Mouse (Mus musculus) layer of hippocampus, postnatal 36 days (tissue): ENCODE data around the gene AI182371. TPM values are rescaled to one million over a fixed set of nuclear protein-coding genes. Genes with fewer than 3 reads are reported as not detected.

Experiments used
- DNase-seq, 2 experiments: peaks; one replicate each; pipeline ENCODE4 v3.0.0; 2022
- total RNA-seq, 2 experiments: library from RNA; stranded (reverse); gene quantifications; 2 replicates each; pipeline ENCODE4 v1.2.3; 2021

The AI182371 gene
- total RNA-seq, result under 1 TPM in 1 of 2 experiments, not detected in 1; 0.55 TPM

DNA sequence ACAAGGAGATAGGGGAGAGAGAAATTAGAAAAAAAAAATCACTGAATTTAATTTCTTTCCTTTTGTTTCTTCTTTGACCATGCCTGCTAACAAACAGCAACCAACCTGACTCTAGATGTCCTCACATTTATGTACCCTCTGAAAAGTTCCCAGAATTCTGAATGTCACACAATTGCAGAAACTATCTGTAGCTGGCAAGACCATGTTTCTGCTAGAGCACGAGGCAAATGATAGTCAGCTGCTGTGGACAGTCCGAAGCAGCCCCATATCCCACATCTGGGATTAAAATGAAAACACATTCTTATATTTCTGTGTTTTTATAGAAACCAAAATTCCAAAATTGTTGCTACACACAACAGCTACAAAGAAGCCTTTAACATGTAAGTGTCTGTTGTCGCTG lies at the start of gene AI182371:
AI182371 (minus strand) TSS at position 101 of the 400 bp plus-strand sequence.
- no peak for DNase-seq

DNA sequence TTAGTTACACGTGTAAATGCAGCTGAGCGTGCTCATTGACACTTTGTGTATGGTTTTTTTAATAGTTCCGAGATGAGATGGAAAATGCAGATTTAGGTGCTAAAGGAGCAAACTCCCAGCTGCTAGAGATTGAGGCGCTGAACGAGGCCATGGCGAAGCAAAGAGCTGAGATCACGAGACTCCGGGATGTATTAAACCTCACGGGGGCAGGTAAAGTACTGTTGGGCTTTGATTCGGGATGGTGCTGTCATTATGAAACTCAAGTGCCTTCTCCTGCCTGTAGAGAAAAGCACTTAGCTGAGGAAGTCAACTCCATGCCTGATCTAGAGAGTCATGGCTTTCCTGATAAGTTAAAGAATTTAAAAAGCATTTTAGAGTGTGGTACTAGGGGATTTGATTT lies 47.5 kb upstream of the AI182371 start:
- DNase-seq, result no peak

GRCm38 (mm10) chr2:35141673-35142072 lies 40.3 kb upstream of the AI182371 start:
- DNase-seq, result no peak

- no peak for DNase-seq
Measured at GRCm38 (mm10) chr2:35138576-35138975, 37.2 kb upstream of the AI182371 start.

GRCm38 (mm10) chr2:35133891-35134290 lies 32.5 kb upstream of the AI182371 start:
- no peak for DNase-seq

DNA sequence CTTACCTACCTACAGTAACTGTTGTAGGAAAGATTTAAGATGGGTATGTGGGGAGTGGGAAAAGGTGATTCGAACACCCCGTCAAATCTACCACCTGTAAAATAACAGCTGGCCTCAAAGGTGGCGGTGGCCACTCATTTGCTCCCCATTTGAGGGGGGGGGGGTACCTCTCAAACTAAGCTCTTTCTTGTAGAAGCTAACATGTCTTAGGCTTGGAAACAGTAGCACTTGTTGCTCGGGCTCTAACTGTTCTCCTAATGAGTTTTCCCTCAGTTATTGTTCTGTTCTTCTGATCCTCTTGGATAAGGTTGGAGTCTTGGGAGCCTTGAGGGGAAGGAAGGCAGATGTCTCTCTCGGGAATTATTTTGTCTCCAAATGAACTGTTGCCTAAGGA lies 31.3 kb upstream of the AI182371 start:
- no peak for DNase-seq

GRCm38 (mm10) chr2:35131991-35132661 lies 30.8 kb upstream of the AI182371 start:
- DNase-seq, result peak; percentile 93 to 94

DNA sequence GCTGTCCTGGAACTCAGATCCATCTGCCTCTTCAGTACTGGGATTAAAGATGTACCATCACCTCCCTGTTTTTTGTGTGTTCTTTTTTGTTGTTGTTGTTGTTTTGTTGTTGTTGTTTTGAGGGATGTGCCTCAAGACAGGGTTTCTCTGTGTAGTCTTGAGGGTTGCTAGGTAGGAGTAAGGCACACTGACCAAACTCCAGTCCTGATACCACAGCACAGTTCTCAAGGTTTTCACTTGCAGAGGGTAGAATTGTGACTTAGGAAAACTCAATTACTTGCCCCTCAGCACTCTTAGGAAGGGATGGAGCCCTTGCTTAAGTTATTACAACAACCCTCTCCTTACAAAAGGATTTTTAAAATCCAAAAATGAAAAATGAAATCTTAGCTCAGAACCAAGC lies 30.1 kb upstream of the AI182371 start:
- no peak for DNase-seq

DNA sequence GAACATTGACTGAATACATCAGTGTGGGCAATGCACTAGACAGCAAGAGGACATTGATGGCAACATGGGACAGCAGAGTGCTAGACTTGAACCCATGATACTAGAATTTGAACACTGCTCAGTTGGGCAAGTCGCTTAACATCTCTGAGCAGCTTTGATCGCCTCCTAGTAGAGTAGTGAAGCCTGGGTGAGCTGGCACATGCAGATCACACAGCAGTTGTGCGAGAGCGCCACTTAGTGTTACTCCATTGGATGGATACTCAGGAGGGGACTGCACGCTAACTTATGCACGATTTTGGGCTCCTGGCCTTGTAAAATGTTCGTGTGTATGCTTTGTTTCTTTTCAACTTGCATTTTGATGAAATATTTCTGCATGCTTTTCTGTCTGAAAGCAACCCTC lies 23.4 kb upstream of the AI182371 start:
- no peak for DNase-seq

DNA sequence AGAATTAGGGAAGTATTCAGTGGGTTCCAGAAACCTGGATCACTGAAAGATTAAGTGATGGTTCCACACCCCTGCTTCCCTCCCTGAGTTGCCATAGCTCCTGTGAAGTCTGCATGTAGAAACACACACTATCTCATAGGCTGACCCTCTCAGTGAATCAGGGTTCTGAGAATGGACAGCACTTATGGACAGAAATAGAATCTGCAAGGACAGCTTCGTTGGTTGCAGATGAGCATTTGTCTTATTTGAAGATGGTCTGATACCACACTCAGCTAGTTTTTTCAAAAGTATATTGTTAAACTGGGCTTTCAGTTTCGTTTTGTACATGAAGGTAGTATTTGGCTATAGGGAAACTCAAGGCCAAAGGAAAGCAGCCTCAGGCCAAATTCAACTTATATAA lies 9.2 kb upstream of the AI182371 start:
- no peak for DNase-seq

DNA sequence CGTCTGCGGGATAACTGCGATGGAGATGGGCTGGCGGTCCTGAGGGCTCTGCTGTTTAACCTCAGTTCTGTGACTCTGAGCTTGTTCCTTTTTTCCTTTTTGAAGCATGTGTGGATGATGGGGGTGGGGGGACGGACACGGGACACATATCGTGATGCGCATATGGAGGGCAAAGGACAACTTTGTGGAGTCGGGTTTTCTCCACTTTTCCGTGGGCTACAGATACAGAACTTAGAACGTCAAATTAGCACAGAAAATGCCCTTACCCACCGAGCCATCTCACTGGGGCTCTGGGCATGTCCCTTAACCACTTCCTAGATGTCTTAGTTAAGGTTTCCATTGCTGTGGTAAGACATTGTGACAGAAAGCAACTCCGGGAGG lies 8.6 kb upstream of the AI182371 start:
- DNase-seq, result no peak

- DNase-seq, result peak; percentile 94
Measured at GRCm38 (mm10) chr2:35109141-35109923, 8.0 kb upstream of the AI182371 start, which contains the start of gene Cntrl. Gene Cntrl (plus strand): TSS chr2:35109492.

GRCm38 (mm10) chr2:35108712-35109111 lies 7.4 kb upstream of the AI182371 start:
- DNase-seq, result no peak

- no peak for DNase-seq
Measured at GRCm38 (mm10) chr2:35107984-35108635, 6.8 kb upstream of the AI182371 start.

DNA sequence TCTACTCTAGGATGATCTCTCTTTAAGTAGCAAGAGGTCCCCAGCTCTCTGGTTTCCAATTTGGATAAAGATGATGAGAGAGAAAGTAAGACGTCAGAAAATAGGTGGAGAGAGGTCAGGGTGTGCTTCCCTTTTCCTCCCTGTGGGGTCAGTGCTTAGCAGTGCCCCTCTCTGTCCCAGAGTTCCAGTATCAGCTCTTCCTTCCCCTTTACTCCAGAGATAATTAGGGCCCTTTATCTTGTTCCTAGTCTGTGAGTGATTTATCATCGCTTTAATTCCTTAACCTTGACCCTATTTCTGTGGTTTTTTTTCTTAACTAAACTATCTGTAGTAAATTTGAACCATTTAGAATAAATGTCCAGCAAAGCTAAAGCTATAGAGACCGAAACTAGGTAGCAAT lies 3.5 kb upstream of the AI182371 start:
- DNase-seq, result no peak

DNA sequence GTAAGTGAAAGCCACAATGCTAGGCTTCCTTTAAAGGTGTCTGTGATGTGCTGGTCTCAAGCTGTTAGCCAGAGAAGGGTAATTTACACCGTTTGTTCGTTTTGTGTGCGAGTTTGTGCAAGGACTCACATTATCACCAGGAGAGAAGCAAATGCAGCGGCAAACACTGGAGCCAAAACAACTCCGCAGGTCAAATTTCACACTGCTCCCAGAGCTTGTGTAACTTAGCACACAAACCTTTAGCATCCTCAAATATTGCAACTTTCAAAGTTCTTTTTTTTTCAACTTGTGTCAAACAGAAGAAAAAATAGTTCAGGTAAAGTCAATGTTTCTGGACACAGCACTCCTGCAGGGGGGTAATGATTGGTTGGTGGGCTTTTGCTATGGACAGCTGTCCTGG lies 2.2 kb upstream of the AI182371 start:
- no peak for DNase-seq

GRCm38 (mm10) chr2:35102777-35103176 lies 1.4 kb upstream of the AI182371 start:
- no peak for DNase-seq

GRCm38 (mm10) chr2:35100529-35100928 lies 814 bp downstream of the AI182371 start:
- no peak for DNase-seq

- DNase-seq, result peak in 1 of 2 experiments; percentile 7
Measured at GRCm38 (mm10) chr2:35087418-35087817, 13.9 kb downstream of the AI182371 start.

DNA sequence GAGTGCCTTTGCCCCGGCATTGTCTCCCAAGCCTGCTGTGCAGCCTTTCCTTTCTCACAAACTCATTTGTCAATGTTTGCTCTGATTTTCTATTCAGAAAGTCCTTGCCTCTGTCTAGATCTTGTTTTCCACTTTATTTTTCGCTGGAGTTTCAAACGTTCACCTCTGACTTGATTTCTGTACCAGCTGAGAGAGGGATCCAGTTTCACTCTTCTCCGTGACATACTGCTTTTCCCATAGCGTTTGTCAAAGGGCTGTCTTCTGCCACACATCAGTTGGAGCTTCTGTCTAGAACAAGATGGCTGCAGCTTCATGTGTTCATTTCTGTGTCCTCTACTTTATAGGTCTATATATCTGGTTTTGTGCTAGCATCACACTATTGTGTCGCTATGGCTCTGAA lies 22.2 kb downstream of the AI182371 start:
- no peak for DNase-seq

- no peak for DNase-seq
Measured at GRCm38 (mm10) chr2:35074328-35074727, 27.0 kb downstream of the AI182371 start.

GRCm38 (mm10) chr2:35072547-35072946 lies 28.8 kb downstream of the AI182371 start:
- DNase-seq, result no peak

- no peak for DNase-seq
Measured at GRCm38 (mm10) chr2:35070275-35070674, 31.1 kb downstream of the AI182371 start.
